Mouse (Mus musculus) G1E (cell line): ENCODE data around the gene Rbm25.

Experiments used
- CTCF ChIP-seq: IDR thresholded peaks from 2 replicates; pipeline ENCODE4 v1.5.1; 2012; ENCODE audit warnings: low read depth, low read length, inconsistent platforms, mixed read lengths
- GATA1 ChIP-seq: IDR thresholded peaks from 2 replicates; pipeline ENCODE4 v1.6.1; 2012; ENCODE audit warnings: borderline replicate concordance, low read length, inconsistent platforms, mixed read lengths
- GATA2 ChIP-seq: IDR thresholded peaks from 2 replicates; pipeline ENCODE4 v1.6.1; 2012; ENCODE audit warnings: low read depth, low read length, inconsistent platforms, borderline replicate concordance
- POLR2AphosphoS5 ChIP-seq: IDR thresholded peaks from 2 replicates; pipeline ENCODE4 v1.6.1; 2012; ENCODE audit warnings: low read depth, low read length, inconsistent platforms; ENCODE audit not compliant: insufficient replicate concordance
- TAL1 ChIP-seq: conservative IDR thresholded peaks from 2 replicates; pipeline ENCODE4 v1.6.1; 2012; ENCODE audit warnings: low read depth, low read length, inconsistent platforms, mixed read lengths

GRCm38 (mm10) chr12:83709934-83710333 is 78.9 kb downstream of the Rbm25 start:
- TF ChIP-seq CTCF (no peak), GATA1 (no peak), TAL1 (no peak), GATA2 (no peak), POLR2AphosphoS5 (no peak)
